Mouse (Mus musculus) frontal cortex, adult (tissue): ENCODE results near the gene Ap4b1.
A peak's percentile ranks its signal among the peaks of the same experiment; 100 is the strongest.
"Not testable (repeated sequence)": the region's sequence is repeated elsewhere in the genome, so short reads cannot be mapped to it uniquely, and the experiment has no call there.

Experiments
- ATAC-seq: cut with Nextera tagmentation; 2 replicates; pipeline ENCODE4 v1.9.2; 2017; ENCODE audit warnings: mild to moderate bottlenecking, moderate library complexity, mixed read lengths; ENCODE audit not compliant: low TSS enrichment

Gene Ap4b1

DNA sequence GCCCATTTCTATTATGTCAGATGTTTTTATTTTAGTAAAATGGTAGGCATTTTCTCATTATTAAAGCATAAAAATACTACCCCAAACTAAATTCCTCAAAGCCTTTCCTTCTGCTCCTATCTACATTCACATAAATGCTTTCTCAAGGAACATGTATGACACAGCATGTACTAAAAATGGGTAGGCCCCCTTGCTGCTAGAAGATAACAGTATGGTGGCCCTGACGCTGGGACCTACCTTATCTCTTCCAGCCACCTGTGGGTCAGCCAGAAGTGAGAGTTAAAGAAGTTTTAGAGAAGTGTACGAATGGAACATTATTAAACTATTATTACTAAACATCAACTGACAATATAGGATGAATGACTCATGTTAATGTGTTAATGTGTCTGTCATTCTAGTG lies 9.8 kb upstream of the Ap4b1 start:
- no peak for ATAC-seq

- peak; percentile 89 for ATAC-seq
These were observed 7.4 kb upstream of the Ap4b1 start for GRCm38 (mm10) chr3:103801631-103802531.

GRCm38 (mm10) chr3:103802861-103803260 lies 6.5 kb upstream of the Ap4b1 start:
- no peak for ATAC-seq

DNA sequence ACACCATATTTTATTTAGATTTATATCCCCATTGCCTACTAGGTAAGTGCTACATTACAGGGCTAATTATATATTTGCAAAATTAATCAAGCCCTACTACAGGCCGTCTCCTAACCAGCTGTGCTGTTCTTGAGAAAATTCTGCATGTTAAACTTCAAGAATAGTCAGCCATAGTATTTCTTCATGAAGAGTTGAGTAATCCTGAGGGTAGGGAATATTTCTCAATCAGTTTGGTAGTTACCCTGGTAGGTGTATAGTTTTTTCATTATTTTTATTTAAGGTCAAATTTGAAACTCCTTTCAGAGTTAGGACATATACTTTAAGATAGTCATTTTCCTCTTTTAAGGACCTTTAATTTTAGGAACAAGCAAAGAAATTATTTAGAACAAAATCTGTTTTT lies 3.6 kb upstream of the Ap4b1 start:
- no peak for ATAC-seq

- no peak; the same call in 1 of the 2 replicates for ATAC-seq
These were observed 455 bp downstream of the Ap4b1 start for GRCm38 (mm10) chr3:103809799-103810150.

DNA sequence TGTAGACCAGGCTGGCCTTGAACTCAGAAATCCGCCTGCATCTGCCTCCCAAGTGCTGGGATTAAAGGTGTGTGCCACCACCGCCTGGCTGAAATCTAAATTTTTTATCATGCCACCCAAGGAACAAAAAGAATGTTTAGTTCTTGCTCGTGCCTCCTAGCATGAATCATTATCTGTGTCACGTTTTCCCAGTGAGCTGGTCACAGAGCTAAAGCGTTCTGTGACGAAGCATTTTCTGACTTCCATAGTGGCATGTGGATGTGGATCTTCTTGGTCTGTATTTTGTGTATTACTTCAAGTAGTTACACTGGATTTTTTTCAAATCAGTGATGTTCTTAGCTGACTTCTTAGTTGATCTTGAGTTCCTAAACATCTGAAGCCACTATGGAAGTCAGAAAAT lies 1.6 kb downstream of the Ap4b1 start:
- no peak for ATAC-seq

- ATAC-seq = no peak
These were observed 18.2 kb downstream of the Ap4b1 start for GRCm38 (mm10) chr3:103827548-103827947.

DNA sequence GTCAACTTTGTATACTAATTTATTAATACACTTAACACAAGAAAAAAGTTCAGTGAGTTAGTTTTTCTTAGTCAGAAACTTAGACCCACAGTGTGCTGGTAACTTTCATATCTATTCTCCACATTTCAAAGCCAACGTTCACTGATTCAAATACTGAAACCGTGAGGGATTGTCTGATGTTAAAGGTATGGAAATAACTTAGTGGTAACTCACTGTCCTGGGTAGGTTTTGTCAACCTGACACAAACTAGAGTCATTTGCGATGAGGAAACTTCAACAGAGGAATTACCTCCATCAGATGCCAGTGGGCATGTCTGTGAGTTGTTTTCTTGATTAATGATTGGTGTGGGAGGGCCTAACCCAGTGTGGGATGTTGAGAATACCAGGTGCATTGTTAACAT lies 19.7 kb downstream of the Ap4b1 start:
- no peak for ATAC-seq

- not testable (repeated sequence) for ATAC-seq
These were observed 21.4 kb downstream of the Ap4b1 start for GRCm38 (mm10) chr3:103830681-103831080.

DNA sequence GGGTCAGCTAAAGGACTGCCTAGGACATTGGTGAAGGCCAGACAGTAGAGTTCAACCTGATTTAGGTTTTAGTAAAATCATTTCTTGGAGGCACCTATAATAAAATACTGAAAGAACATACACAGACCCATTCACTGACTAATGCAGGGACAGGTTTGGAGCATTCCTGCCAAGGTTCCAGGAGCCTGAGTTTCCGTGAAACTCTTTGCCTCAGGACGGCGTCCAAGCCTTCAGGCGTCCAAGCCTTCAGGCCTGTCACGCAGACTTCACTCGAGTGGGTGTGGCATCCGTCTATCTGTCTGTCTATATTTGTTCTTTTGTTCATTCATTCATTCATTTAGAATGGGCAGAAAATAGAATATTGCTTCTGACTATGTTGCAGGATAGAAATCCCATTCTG lies 21.8 kb downstream of the Ap4b1 start:
- no peak for ATAC-seq

GRCm38 (mm10) chr3:103832426-103832825 lies 23.1 kb downstream of the Ap4b1 start, which contains the start of gene Bcl2l15:
TSS of gene Bcl2l15 (plus strand) at chr3:103832601.
- ATAC-seq = no peak

DNA sequence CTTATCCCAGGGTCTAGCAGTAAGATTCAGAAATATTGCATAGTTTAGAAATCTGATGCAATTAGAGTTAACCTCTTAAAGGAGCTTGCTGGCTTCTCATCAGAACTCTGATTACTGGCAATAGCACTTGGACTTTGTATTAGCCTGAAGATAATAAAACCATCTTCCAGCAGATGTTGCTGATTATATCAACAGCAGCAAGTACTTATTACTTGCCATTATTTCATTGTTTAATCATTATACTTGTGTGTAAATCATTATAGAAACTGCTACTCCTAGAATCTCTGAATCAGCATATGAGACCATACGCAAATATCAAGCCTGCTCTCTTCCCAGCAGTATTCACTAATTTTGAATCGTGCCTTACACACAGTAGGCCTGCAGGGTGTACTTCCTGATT lies 24.7 kb downstream of the Ap4b1 start:
- no peak for ATAC-seq

GRCm38 (mm10) chr3:103835272-103835950 lies 26.1 kb downstream of the Ap4b1 start:
- no peak for ATAC-seq

GRCm38 (mm10) chr3:103835951-103836310 lies 26.6 kb downstream of the Ap4b1 start:
- no peak for ATAC-seq

DNA sequence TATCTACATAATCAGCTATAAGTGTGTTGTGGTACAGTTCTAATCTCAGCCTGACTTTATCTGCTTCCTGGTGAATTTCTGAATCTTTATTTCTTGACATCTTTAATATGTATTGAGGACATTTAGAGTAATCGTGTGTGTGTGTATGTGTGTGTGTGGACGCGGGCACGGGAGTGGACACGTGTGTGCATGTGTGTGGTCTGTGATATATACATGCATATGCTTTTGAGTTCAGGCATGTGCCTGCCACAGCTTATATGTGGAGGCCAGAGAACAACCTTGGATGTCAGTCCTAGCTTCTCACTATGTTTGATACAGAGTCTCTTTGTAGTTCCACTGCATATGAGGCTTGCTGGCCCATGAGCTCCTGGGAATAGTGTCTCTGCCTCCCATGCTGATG lies 27.1 kb downstream of the Ap4b1 start:
- no peak for ATAC-seq

GRCm38 (mm10) chr3:103839711-103840110 lies 30.4 kb downstream of the Ap4b1 start:
- no peak for ATAC-seq

DNA sequence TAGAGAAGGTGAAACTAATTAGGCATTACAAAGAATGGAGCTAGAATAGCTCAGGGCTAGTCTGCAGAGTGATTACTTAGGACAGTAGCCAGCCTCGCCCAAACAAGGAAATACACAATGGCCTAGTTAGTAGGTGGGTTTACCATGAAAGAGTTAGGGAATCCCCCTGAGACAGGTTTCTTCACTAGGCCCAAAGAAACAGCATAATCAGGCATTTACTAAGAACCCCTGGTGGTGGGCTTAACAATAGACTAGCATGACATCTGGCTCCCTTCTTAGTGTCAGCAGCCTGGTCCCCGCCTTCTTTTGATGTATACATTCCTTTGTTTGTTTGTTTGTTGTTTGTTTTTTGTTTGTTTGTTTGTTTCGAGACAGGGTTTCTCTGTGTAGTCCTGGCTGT lies 30.9 kb downstream of the Ap4b1 start:
- not testable (repeated sequence) for ATAC-seq

DNA sequence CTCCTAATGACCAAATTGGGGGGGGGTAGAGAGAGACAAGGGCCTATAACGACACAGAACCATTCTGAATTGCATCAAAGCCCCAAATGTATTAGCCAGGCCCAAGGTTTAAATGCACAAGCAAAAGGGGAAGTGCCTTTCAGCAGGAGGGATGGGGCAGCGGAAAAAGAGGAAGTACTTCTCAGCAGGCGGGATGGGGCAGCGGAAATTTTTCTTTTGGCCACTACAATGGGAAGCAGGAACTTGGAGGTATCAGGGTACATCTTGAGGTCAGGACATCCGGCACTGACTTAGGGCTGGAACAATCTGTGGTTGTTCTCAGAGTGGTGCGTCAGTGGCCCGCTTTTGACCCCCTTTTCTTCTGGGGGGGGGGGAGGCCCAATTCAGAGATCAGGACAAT lies 31.6 kb downstream of the Ap4b1 start:
- ATAC-seq = not testable (repeated sequence)

DNA sequence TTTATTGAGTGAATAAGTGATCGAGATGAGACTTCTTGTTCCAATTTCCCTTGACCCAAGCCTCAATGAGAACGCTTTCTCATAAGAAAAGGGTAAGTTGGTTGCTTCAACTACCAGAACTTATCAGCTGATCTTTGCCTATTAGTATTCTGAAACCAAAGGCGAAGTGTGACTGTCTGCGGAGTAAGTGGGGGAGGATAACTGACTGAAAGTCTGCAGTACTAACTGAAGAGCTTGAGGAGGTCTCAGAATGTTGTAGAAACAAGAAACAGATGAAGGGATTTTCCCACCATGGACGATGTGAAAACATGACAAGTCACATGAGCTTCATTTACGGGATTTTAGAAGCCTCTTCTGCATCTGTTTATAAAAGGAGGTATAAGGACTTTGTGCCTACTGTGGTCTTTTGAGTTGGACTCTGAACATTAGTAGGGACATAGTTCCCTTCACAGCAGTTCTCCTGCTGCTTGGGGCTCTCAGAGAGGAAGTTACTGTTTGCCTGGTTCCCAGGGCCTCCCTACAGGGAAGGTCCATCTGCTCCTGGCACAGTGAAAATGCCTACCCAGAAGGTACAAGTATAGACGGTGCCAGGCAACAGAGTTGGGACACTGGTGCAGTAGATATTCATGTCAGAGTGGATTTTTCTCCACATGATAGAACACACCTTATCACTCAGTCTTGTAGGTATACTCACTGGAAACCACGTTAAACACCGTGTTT lies 41.5 kb downstream of the Ap4b1 start:
- ATAC-seq = 0 out of 2 replicates have a peak, but pooled peaks have one; percentile 27

- ATAC-seq = no peak
These were observed 42.2 kb downstream of the Ap4b1 start for GRCm38 (mm10) chr3:103851481-103851880.

- ATAC-seq = no peak
These were observed 42.6 kb downstream of the Ap4b1 start for GRCm38 (mm10) chr3:103851882-103852281.

DNA sequence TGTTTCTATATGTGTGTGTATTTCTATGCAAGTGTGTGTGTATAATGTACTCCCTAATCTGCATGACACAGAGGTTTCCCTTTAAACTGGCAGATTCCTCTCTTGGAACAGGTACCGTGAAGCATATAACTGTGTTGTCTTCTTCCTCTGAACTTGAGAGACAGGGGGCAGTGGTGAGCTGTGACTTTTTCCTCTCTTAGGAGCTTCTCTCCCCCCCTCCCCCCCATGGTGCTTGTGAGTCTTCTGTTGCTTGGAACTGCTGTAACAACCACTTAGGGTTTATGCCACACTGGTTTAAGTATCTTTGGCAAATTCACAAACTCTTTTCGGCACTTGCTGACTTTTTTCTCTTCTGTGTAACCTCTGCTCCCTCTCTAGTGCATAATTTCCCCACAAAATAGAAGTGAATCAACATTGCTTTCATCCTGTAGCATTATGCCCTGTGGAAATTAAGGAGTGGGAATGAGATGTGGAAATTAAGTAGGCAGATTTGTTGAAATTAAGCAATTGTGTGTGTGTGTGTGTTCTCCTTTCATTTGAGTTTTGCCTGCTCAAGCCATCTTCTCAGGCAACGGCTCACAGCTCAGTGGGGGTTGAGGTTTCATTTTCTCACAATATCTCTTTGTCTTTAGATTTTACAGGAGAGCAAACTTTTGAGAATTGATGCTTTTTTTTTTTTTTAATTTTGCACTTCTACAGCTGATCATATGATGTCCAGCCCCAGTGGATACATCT lies 43.4 kb downstream of the Ap4b1 start:
- peak; percentile 34; the same call in 1 of the 2 replicates for ATAC-seq
